Comparison of ENCODE assay signal across 24 mouse cellular contexts in genomic region chr13:49485388-49485787, GRCm38 (mm10). TPM values are rescaled to one million over a fixed set of nuclear protein-coding genes. Genes with fewer than 3 reads are reported as not detected.
DNase-seq lines count a peak whose midpoint lies in the region; ATAC-seq lines count a peak whose summit lies in the region.
"Had no signal": no experiment of that assay in that cellular context is flagged by ENCODE, and none has a peak within 500 bp of the region (broad histone marks: within the 10 kb centered on the region; RNA-seq: fewer than 3 reads in every experiment).

No protein-coding gene starts in this region.

- H3K4me1 ChIP-seq in embryonic facial prominence, embryonic 12.5 days: peaks cover 10% of the 10 kb centered on the region; the same call in 1 of the 2 replicates
- peaks cover 4% of the 10 kb centered on the region; the same call in 1 of the 2 replicates for H3K4me1 ChIP-seq in embryonic facial prominence, embryonic 10.5 days
- peaks cover 19% of the 10 kb centered on the region for H3K4me1 ChIP-seq in limb, embryonic 13.5 days
- H3K4me1 ChIP-seq in neural tube, embryonic 15.5 days: peaks cover 4% of the 10 kb centered on the region; the same call in 1 of the 2 replicates
- H3K4me1 ChIP-seq in hindbrain, embryonic 12.5 days: no peaks in the 10 kb centered on the region
- H3K4me1 ChIP-seq: liver, embryonic 12.5 days had no signal

- ATAC-seq in embryonic facial prominence, embryonic 12.5 days (ENCODE audit: insufficient number of reproducible peaks, insufficient read depth, low FRiP score, low TSS enrichment): no peak
- ATAC-seq in limb, embryonic 13.5 days (ENCODE audit: low FRiP score, low read depth): no peak
- ATAC-seq in neural tube, embryonic 15.5 days (ENCODE audit: low FRiP score): no peak
- no peak for ATAC-seq in hindbrain, embryonic 12.5 days (ENCODE audit: low FRiP score)
- ATAC-seq: intestine, embryonic 15.5 days; liver, embryonic 12.5 days had no signal

- no peak overlapping the region for H3K4me2 ChIP-seq in embryonic facial prominence, embryonic 12.5 days (replicated peaks)
- H3K4me2 ChIP-seq in limb, embryonic 13.5 days (replicated peaks): no peak overlapping the region
- no peak overlapping the region for H3K4me2 ChIP-seq in neural tube, embryonic 15.5 days
- no peak overlapping the region for H3K4me2 ChIP-seq in hindbrain, embryonic 12.5 days (replicated peaks)
- H3K4me2 ChIP-seq: heart, embryonic 15.5 days; hindbrain, embryonic 15.5 days; intestine, embryonic 15.5 days; liver, embryonic 12.5 days; midbrain, embryonic 12.5 days had no signal

- H3K9ac ChIP-seq in embryonic facial prominence, embryonic 12.5 days: no peak overlapping the region
- H3K9ac ChIP-seq in limb, embryonic 13.5 days: no peak overlapping the region
- H3K9ac ChIP-seq in neural tube, embryonic 15.5 days (replicated peaks): no peak overlapping the region
- H3K9ac ChIP-seq in hindbrain, embryonic 12.5 days: no peak overlapping the region
- H3K9ac ChIP-seq: heart, embryonic 15.5 days; hindbrain, embryonic 15.5 days; intestine, embryonic 15.5 days; liver, embryonic 12.5 days; midbrain, embryonic 12.5 days had no signal

- WGBS in embryonic facial prominence, embryonic 12.5 days: 66% methylated on average over 5 of the region's 5 CpGs
- 87% methylated on average over 5 of the region's 5 CpGs for whole genome bisulfite sequencing in embryonic facial prominence, embryonic 10.5 days
- WGBS in limb, embryonic 13.5 days: 66% methylated on average over 5 of the region's 5 CpGs
- WGBS in neural tube, embryonic 15.5 days: 75% methylated on average over 5 of the region's 5 CpGs
- 83% methylated on average over 5 of the region's 5 CpGs for WGBS in hindbrain, embryonic 12.5 days

- H3K9me3 ChIP-seq in embryonic facial prominence, embryonic 12.5 days: no peaks in the 10 kb centered on the region
- no peaks in the 10 kb centered on the region for H3K9me3 ChIP-seq in embryonic facial prominence, embryonic 10.5 days
- no peaks in the 10 kb centered on the region for H3K9me3 ChIP-seq in limb, embryonic 13.5 days
- H3K9me3 ChIP-seq in neural tube, embryonic 15.5 days (replicated peaks): no peaks in the 10 kb centered on the region
- no peaks in the 10 kb centered on the region for H3K9me3 ChIP-seq in hindbrain, embryonic 12.5 days (replicated peaks)
- H3K9me3 ChIP-seq: heart, embryonic 15.5 days; hindbrain, embryonic 15.5 days; intestine, embryonic 15.5 days; liver, embryonic 12.5 days; midbrain, embryonic 12.5 days had no signal

- H3K27me3 ChIP-seq in embryonic facial prominence, embryonic 12.5 days: no peaks in the 10 kb centered on the region
- H3K27me3 ChIP-seq in embryonic facial prominence, embryonic 10.5 days (replicated peaks; ENCODE audit: low read depth, poor library complexity, severe bottlenecking): no peaks in the 10 kb centered on the region
- H3K27me3 ChIP-seq in limb, embryonic 13.5 days: no peaks in the 10 kb centered on the region
- H3K27me3 ChIP-seq in neural tube, embryonic 15.5 days (replicated peaks): no peaks in the 10 kb centered on the region
- H3K27me3 ChIP-seq in hindbrain, embryonic 12.5 days: no peaks in the 10 kb centered on the region
- H3K27me3 ChIP-seq: heart, embryonic 15.5 days; hindbrain, embryonic 15.5 days; intestine, embryonic 15.5 days; liver, embryonic 12.5 days; midbrain, embryonic 12.5 days had no signal

- DNase-seq in embryonic facial prominence, embryonic 10.5 days (ENCODE audit: low spot score): no peak
- DNase-seq in layer of hippocampus, adult 9-11 months: peak; percentile 60
- DNase-seq in layer of hippocampus, postnatal 10 days (ENCODE audit: low spot score in 2 of 2): no peak
- DNase-seq in NIH3T3 (ENCODE audit: low read depth): peak; percentile 57
- DNase-seq: adrenal gland, postnatal 14 days; cerebellum, adult 9-11 months; heart, postnatal 36 days; kidney, adult 8-10 months; kidney, postnatal 10 days; lung, adult 18-20 months; right cerebral cortex, postnatal 14 days had no signal

- H3K36me3 ChIP-seq in embryonic facial prominence, embryonic 12.5 days: no peaks in the 10 kb centered on the region
- no peaks in the 10 kb centered on the region for H3K36me3 ChIP-seq in embryonic facial prominence, embryonic 10.5 days (replicated peaks)
- H3K36me3 ChIP-seq in limb, embryonic 13.5 days: no peaks in the 10 kb centered on the region
- H3K36me3 ChIP-seq in neural tube, embryonic 15.5 days: no peaks in the 10 kb centered on the region
- H3K36me3 ChIP-seq in hindbrain, embryonic 12.5 days: no peaks in the 10 kb centered on the region
- H3K36me3 ChIP-seq: heart, embryonic 15.5 days; hindbrain, embryonic 15.5 days; intestine, embryonic 15.5 days; liver, embryonic 12.5 days; midbrain, embryonic 12.5 days had no signal

- no peak overlapping the region for H3K4me3 ChIP-seq in embryonic facial prominence, embryonic 12.5 days
- H3K4me3 ChIP-seq in embryonic facial prominence, embryonic 10.5 days: no peak overlapping the region
- H3K4me3 ChIP-seq in limb, embryonic 13.5 days: no peak overlapping the region
- no peak overlapping the region for H3K4me3 ChIP-seq in neural tube, embryonic 15.5 days (replicated peaks)
- no peak overlapping the region for H3K4me3 ChIP-seq in hindbrain, embryonic 12.5 days
- H3K4me3 ChIP-seq: heart, embryonic 15.5 days; hindbrain, embryonic 15.5 days; intestine, embryonic 15.5 days; left cerebral cortex, adult 2 months; liver, embryonic 12.5 days; midbrain, embryonic 12.5 days had no signal

- H3K27ac ChIP-seq in embryonic facial prominence, embryonic 12.5 days: peak overlapping the region; percentile 42; the same call in 1 of the 2 replicates
- H3K27ac ChIP-seq in embryonic facial prominence, embryonic 10.5 days (replicated peaks): no peak overlapping the region
- H3K27ac ChIP-seq in limb, embryonic 13.5 days: peak overlapping the region; percentile 62; the same call in 1 of the 2 replicates
- no peak overlapping the region for H3K27ac ChIP-seq in neural tube, embryonic 15.5 days (replicated peaks)
- no peak overlapping the region for H3K27ac ChIP-seq in hindbrain, embryonic 12.5 days
- H3K27ac ChIP-seq: heart, embryonic 15.5 days; hindbrain, embryonic 15.5 days; intestine, embryonic 15.5 days; left cerebral cortex, adult 2 months; liver, embryonic 12.5 days; midbrain, embryonic 12.5 days; stomach, postnatal 0 days had no signal

RNA-seq across cellular contexts. Expression of gene Tes3-ps, which starts 7.7 kb away (rescaled TPM):
- polyA plus RNA-seq in embryonic facial prominence, embryonic 12.5 days (2016; fragmentation: Nextera tagmentation; extraction: Ambion mirVana): 1.3 and 1.4 TPM in 2 replicates
- polyA plus RNA-seq in embryonic facial prominence, embryonic 10.5 days (2016; fragmentation: Nextera tagmentation; extraction: Ambion mirVana): 1.4 and 1.9 TPM in 2 replicates
- 1 to 10 TPM; 1.5 to 1.8 TPM for total RNA-seq in layer of hippocampus, postnatal 10 days (2021)
- polyA plus RNA-seq in limb, embryonic 13.5 days (2015; fragmentation: Nextera tagmentation; extraction: Ambion mirVana): 1.2 and 1.5 TPM in 2 replicates
- polyA plus RNA-seq in neural tube, embryonic 15.5 days (2015; fragmentation: Nextera tagmentation; extraction: Ambion mirVana): 0.58 and 0.72 TPM in 2 replicates
- polyA plus RNA-seq in hindbrain, embryonic 12.5 days (2016; fragmentation: Nextera tagmentation; extraction: Ambion mirVana): 0.79 and 1.3 TPM in 2 replicates
- polyA plus RNA-seq: gonadal fat pad, adult 2 months had no signal

RNA-seq across cellular contexts. Expression of gene Ecm2, which starts 19.2 kb away (rescaled TPM):
- 0.64 and 0.69 TPM in 2 replicates for polyA plus RNA-seq in embryonic facial prominence, embryonic 12.5 days (2016; fragmentation: Nextera tagmentation; extraction: Ambion mirVana)
- polyA plus RNA-seq in embryonic facial prominence, embryonic 10.5 days (2016; fragmentation: Nextera tagmentation; extraction: Ambion mirVana): 0.40 and 0.47 TPM in 2 replicates
- total RNA-seq in layer of hippocampus, postnatal 10 days (2021): 1 to 10 TPM; 3.0 to 3.4 TPM
- 1.4 and 1.9 TPM in 2 replicates for polyA plus RNA-seq in limb, embryonic 13.5 days (2015; fragmentation: Nextera tagmentation; extraction: Ambion mirVana)
- 1.9 and 2.2 TPM in 2 replicates for polyA plus RNA-seq in neural tube, embryonic 15.5 days (2015; fragmentation: Nextera tagmentation; extraction: Ambion mirVana)
- polyA plus RNA-seq in hindbrain, embryonic 12.5 days (2016; fragmentation: Nextera tagmentation; extraction: Ambion mirVana): 1.4 TPM in 2 replicates

RNA-seq across cellular contexts. Expression of gene Aspn, which starts 58.9 kb away (rescaled TPM):
- 14.6 and 16.6 TPM in 2 replicates for polyA plus RNA-seq in embryonic facial prominence, embryonic 12.5 days (2016; fragmentation: Nextera tagmentation; extraction: Ambion mirVana)
- polyA plus RNA-seq in embryonic facial prominence, embryonic 10.5 days (2016; fragmentation: Nextera tagmentation; extraction: Ambion mirVana): 0.12 and 0.35 TPM in 2 replicates
- 1 to 10 TPM; 1.2 to 1.8 TPM for total RNA-seq in layer of hippocampus, postnatal 10 days (2021)
- 41.4 and 48.2 TPM in 2 replicates for polyA plus RNA-seq in limb, embryonic 13.5 days (2015; fragmentation: Nextera tagmentation; extraction: Ambion mirVana)
- polyA plus RNA-seq in neural tube, embryonic 15.5 days (2015; fragmentation: Nextera tagmentation; extraction: Ambion mirVana): 6.1 and 6.5 TPM in 2 replicates
- 3.0 and 4.8 TPM in 2 replicates for polyA plus RNA-seq in hindbrain, embryonic 12.5 days (2016; fragmentation: Nextera tagmentation; extraction: Ambion mirVana)
- total RNA-seq: megakaryocyte, adult 5-6 weeks had no signal

Comparison
In these comparisons a context has a peak if more than half of its experiments do, and no peak if none do; other contexts are left out.
1. H3K27ac ChIP-seq: peak in embryonic facial prominence, embryonic 12.5 days (single experiment) and limb, embryonic 13.5 days (single experiment); none in embryonic facial prominence, embryonic 10.5 days (single experiment), neural tube, embryonic 15.5 days (single experiment) and hindbrain, embryonic 12.5 days (single experiment).
2. DNase-seq: peak in layer of hippocampus, adult 9-11 months (single experiment) and NIH3T3 (single experiment); none in embryonic facial prominence, embryonic 10.5 days (single experiment) and layer of hippocampus, postnatal 10 days (0 of 2).